Mouse (Mus musculus) large intestine, adult 2 months (tissue): ENCODE results near the gene Nnat. TPM values are rescaled to one million over a fixed set of nuclear protein-coding genes. Genes with fewer than 3 reads are reported as not detected.
"Not testable (repeated sequence)": the region's sequence is repeated elsewhere in the genome, so short reads cannot be mapped to it uniquely, and the experiment has no call there.

Experiments
- DNase-seq: peaks from one replicate; pipeline ENCODE4 v3.0.0-alpha.2; 2012; ENCODE audit warnings: low read depth, low spot score
- WGBS: fragments of 180-500 bp; shearing (Covaris S2); methylation state at CpG from one replicate; pipeline ENCODE4 v1.1.7; 2018; 5-methylcytosine and 5-hydroxymethylcytosine counted together
- polyA plus RNA-seq: library from polyadenylated mRNA; depleted of rRNA; stranded (reverse); fragments of >200 nt; gene quantifications from 2 replicates; pipeline ENCODE4 v1.2.3, GENCODE M21; 2012; rRNA removed

Gene Nnat
- polyA plus RNA-seq, 1 experiment = 19.9 TPM

DNA sequence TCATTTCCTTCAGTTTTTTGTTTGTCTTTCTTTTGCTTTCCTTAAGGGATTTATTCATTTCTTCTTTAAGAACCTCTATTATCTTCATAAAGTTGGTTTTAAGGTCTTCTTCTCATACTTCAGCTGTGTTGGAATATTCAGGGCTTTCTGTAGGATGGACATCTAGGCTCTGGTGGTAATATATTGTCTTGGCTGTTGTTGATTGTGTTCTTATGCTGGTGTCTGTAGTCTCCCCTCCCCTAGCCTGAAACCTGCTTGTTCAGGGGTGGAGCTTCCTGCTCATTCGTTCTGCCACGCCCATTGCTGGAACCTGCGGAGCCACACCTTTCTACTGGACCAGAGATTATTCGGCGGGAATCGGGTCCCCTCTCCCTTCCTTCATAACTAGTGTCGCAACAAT lies 25.5 kb downstream of the Nnat start:
- DNase-seq = not testable (repeated sequence)
- 23% methylated on average over 7 of the region's 7 CpGs for WGBS

- DNase-seq = no peak
- WGBS = 61% methylated on average over 22 of the region's 22 CpGs
Observed at GRCm38 (mm10) chr2:157596876-157597566, 37.1 kb downstream of the Nnat start.

DNA sequence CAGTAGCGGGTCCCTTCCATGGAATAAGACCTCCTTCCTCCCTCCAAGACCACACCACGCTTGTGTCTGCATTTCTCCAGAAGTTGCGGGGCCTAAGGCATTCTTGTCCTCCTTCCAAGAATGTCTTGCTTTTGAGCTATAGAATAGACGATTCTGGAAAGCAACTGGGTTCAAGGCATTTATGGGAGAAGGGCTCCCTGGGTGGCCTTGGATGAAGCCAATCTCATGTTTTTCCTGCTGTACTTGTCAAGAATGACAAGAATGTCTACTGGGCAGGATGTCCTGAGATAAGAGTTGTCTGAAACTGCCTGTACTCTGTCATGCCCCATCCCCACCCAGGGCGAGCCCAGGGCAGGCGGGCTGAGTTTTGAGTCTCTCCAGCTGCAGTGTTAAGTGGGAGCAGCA lies 41.6 kb downstream of the Nnat start:
- DNase-seq = no peak
- WGBS = 60% methylated on average over 6 of the region's 6 CpGs

GRCm38 (mm10) chr2:157605025-157605675 lies 45.3 kb downstream of the Nnat start:
- DNase-seq = no peak
- WGBS = 8% methylated on average over 18 of the region's 18 CpGs

DNA sequence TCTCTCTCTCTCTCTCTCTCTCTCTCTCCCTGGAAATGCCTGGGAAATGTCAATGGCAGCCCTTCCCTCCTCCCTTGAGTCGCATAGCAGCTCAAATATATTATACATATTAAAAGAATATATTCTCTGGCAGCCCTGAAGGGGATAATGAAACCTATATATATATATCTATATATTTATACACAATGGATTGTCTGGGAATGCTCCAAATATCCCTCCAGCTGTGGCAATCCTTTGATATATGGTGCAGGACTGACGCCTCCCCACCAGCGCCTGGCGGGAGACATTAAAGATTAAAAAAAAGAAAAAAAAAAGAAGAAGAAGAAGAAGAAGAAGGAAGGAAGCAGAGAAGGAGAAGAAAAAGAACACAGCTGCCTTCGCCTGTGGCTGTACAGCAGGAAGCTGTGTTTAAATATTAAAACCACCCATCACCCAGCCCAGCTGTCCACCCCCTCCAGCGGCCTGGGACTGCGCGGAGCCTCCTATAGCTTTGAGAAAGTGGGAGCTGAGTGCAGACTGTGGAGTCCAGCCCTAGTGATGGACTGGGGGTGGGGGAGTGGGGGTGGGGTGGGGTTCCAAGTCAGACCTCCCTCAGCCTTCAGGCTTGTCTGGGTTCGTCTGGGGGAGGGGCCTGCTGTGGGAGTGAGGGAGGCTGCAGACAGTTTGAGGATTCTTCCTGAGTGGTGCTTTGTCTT lies 47.8 kb downstream of the Nnat start:
- WGBS = 40% methylated on average over 9 of the region's 9 CpGs

GRCm38 (mm10) chr2:157611735-157612134 lies 51.9 kb downstream of the Nnat start:
- DNase-seq = no peak
- 62% methylated on average over 3 of the region's 3 CpGs for WGBS

More for the DNA sequence above, 47.8 kb downstream of the Nnat start:
- DNase-seq = no peak

Other genes starting within 250 kb of the Nnat start
- 0.22 TPM in 1 of 2 replicates, not detected in the other for gene Ghrh, start 212.6 kb upstream of the Nnat start, polyA plus RNA-seq
- 64.9 and 72.3 TPM in 2 replicates for gene Manbal, start 192.5 kb upstream of the Nnat start, polyA plus RNA-seq
- 69.8 and 93.9 TPM in 2 replicates for gene Src, start 141.6 kb upstream of the Nnat start, polyA plus RNA-seq
- 33.2 and 43.3 TPM in 2 replicates for gene Blcap, start 11.2 kb downstream of the Nnat start, polyA plus RNA-seq
- 21.8 and 25.0 TPM in 2 replicates for gene Ctnnbl1, start 177.3 kb downstream of the Nnat start, polyA plus RNA-seq